In genomic region chr10:30702663-30703062, GRCm38 (mm10) we compare ENCODE assay signal across 31 mouse cellular contexts.
"Had no signal": no experiment of that assay in that cellular context is flagged by ENCODE, and none has a peak within 500 bp of the region (broad histone marks: within the 10 kb centered on the region; RNA-seq: fewer than 3 reads in every experiment).

No protein-coding gene starts in this region.

- H3K36me3 ChIP-seq: limb, embryonic 10.5 days; limb, embryonic 12.5 days; limb, embryonic 15.5 days; lung, embryonic 15.5 days; midbrain, embryonic 10.5 days; midbrain, embryonic 12.5 days; midbrain, embryonic 13.5 days had no signal

- H3K9ac ChIP-seq: limb, embryonic 12.5 days; limb, embryonic 13.5 days; limb, embryonic 15.5 days; liver, embryonic 12.5 days; liver, embryonic 13.5 days; liver, embryonic 14.5 days; liver, embryonic 15.5 days; liver, postnatal 0 days; lung, embryonic 14.5 days; lung, embryonic 15.5 days; midbrain, embryonic 12.5 days; midbrain, embryonic 13.5 days; midbrain, embryonic 15.5 days had no signal

- H3K9me3 ChIP-seq: limb, embryonic 10.5 days; limb, embryonic 12.5 days; limb, embryonic 13.5 days; limb, embryonic 15.5 days; liver, embryonic 12.5 days; liver, embryonic 13.5 days; liver, embryonic 15.5 days; lung, embryonic 15.5 days; megakaryocyte, embryonic 14.5 days; midbrain, embryonic 10.5 days; midbrain, embryonic 12.5 days; midbrain, embryonic 13.5 days; midbrain, embryonic 15.5 days had no signal

- DNase-seq: left cerebral cortex, postnatal 4 days; liver; liver, embryonic 13.5 days; liver, postnatal 0 days; lung, adult 18-20 months; lung, adult 2 months; lung, embryonic 14.5 days; lung, postnatal 10 days; lung, postnatal 14 days; lung, postnatal 36 days; lung, postnatal 4 days; midbrain, embryonic 14.5 days had no signal

- H3K27ac ChIP-seq: limb, embryonic 10.5 days; limb, embryonic 12.5 days; limb, embryonic 13.5 days; limb, embryonic 15.5 days; liver, embryonic 12.5 days; liver, embryonic 13.5 days; liver, embryonic 14.5 days; liver, embryonic 15.5 days; lung, embryonic 15.5 days; macrophage; midbrain, embryonic 10.5 days; midbrain, embryonic 12.5 days; midbrain, embryonic 13.5 days; midbrain, embryonic 15.5 days had no signal

- H3K4me1 ChIP-seq: limb, embryonic 10.5 days; limb, embryonic 12.5 days; limb, embryonic 13.5 days; limb, embryonic 15.5 days; liver, embryonic 12.5 days; liver, embryonic 13.5 days; liver, embryonic 15.5 days; lung, embryonic 15.5 days; megakaryocyte, embryonic 14.5 days; midbrain, embryonic 10.5 days; midbrain, embryonic 12.5 days; midbrain, embryonic 13.5 days; midbrain, embryonic 15.5 days had no signal

- ATAC-seq: liver, embryonic 12.5 days; liver, postnatal 0 days; lung, postnatal 0 days; midbrain, embryonic 13.5 days; midbrain, embryonic 15.5 days; midbrain, embryonic 16.5 days had no signal

- H3K4me2 ChIP-seq: limb, embryonic 12.5 days; limb, embryonic 13.5 days; limb, embryonic 15.5 days; liver, embryonic 11.5 days; liver, embryonic 12.5 days; liver, embryonic 13.5 days; liver, embryonic 15.5 days; lung, embryonic 14.5 days; lung, embryonic 15.5 days; midbrain, embryonic 11.5 days; midbrain, embryonic 12.5 days; midbrain, embryonic 13.5 days; midbrain, embryonic 15.5 days had no signal

- H3K4me3 ChIP-seq: limb, embryonic 10.5 days; limb, embryonic 12.5 days; limb, embryonic 13.5 days; limb, embryonic 15.5 days; liver, embryonic 12.5 days; liver, embryonic 13.5 days; liver, embryonic 15.5 days; lung, embryonic 15.5 days; megakaryocyte, embryonic 14.5 days; midbrain, embryonic 10.5 days; midbrain, embryonic 12.5 days; midbrain, embryonic 13.5 days; midbrain, embryonic 15.5 days; myocyte had no signal

- H3K27me3 ChIP-seq: limb, embryonic 12.5 days; limb, embryonic 13.5 days; limb, embryonic 15.5 days; liver, embryonic 12.5 days; liver, embryonic 13.5 days; liver, embryonic 15.5 days; lung, embryonic 15.5 days; megakaryocyte, embryonic 14.5 days; midbrain, embryonic 12.5 days; midbrain, embryonic 13.5 days; midbrain, embryonic 15.5 days had no signal
